Mouse (Mus musculus) heart, adult 2 months (tissue): ENCODE results near the gene Ctnna3. TPM values are rescaled to one million over a fixed set of nuclear protein-coding genes. Genes with fewer than 3 reads are reported as not detected.

Experiments
- DNase-seq, 2 experiments: peaks; one replicate each; pipeline ENCODE4 v3.0.0; 2021
- H3K27ac ChIP-seq: fragments of 200-600 bp; 2 replicates; pipeline ENCODE4 v1.8.1; 2022
- H3K27me3 ChIP-seq: fragments of 200-500 bp; 2 replicates; pipeline ENCODE4 v1.6.1; 2012; ENCODE audit warnings: mild to moderate bottlenecking, low read length, inconsistent platforms, mixed read lengths; ENCODE audit not compliant: control insufficient read depth, insufficient read depth
- H3K36me3 ChIP-seq: fragments of 200-500 bp; 2 replicates; pipeline ENCODE4 v1.6.1; 2012; ENCODE audit warnings: low read length, inconsistent platforms; ENCODE audit not compliant: control insufficient read depth, insufficient read depth
- H3K4me1 ChIP-seq: fragments of 200-500 bp; 2 replicates; pipeline ENCODE4 v1.6.1; 2011; ENCODE audit warnings: low read length; ENCODE audit not compliant: control insufficient read depth, insufficient read depth
- H3K4me3 ChIP-seq: fragments of 200-600 bp; 2 replicates; pipeline ENCODE4 v1.8.1; 2022
- H3K79me2 ChIP-seq: fragments of 200-500 bp; replicated peaks from 2 replicates; pipeline ENCODE4 v1.6.1; 2012; ENCODE audit warnings: mild to moderate bottlenecking, inconsistent platforms, low read length, moderate library complexity, mixed read lengths; ENCODE audit not compliant: control insufficient read depth, insufficient read depth
- H3K9ac ChIP-seq: fragments of 200-500 bp; 2 replicates; pipeline ENCODE4 v1.6.1; 2012; ENCODE audit warnings: low read depth, mild to moderate bottlenecking, control low read depth, inconsistent platforms, low read length, mixed read lengths
- CTCF ChIP-seq: fragments of 200-600 bp; IDR thresholded peaks from 2 replicates; pipeline ENCODE4 v1.8.1; 2022; ENCODE audit warnings: antibody characterized with exemption, mild to moderate bottlenecking, moderate library complexity
- EP300 ChIP-seq: fragments of 200-500 bp; IDR thresholded peaks from 2 replicates; pipeline ENCODE4 v1.6.1; 2011; ENCODE audit warnings: low read depth, low read length, control low read depth; ENCODE audit not compliant: insufficient read depth
- POLR2A ChIP-seq: fragments of 200-500 bp; IDR thresholded peaks from 2 replicates; pipeline ENCODE4 v1.6.1; 2011; ENCODE audit warnings: mild to moderate bottlenecking, low read depth, low read length, control low read depth; ENCODE audit not compliant: insufficient read depth
- WGBS: fragments of 180-500 bp; shearing (Covaris S2); methylation state at CpG from one replicate; pipeline ENCODE4 v1.1.7; 2018; 5-methylcytosine and 5-hydroxymethylcytosine counted together
- intact Hi-C: fragments of 180-260 bp; cut with DNase I; formaldehyde crosslinking; loops from one replicate; pipeline ENCODE4 v1.15.1; 2025
- polyA plus RNA-seq: library from polyadenylated mRNA; depleted of rRNA; stranded (reverse); fragments of >200 nt; gene quantifications from 2 replicates; pipeline ENCODE4 v1.2.3, GENCODE M21; 2012
- total RNA-seq, 2 experiments: library from RNA; stranded (reverse); gene quantifications; 2 replicates each; pipeline ENCODE4 v1.2.3; 2021

Gene Ctnna3
- total and polyA plus RNA-seq, 3 experiments: 6.4 to 54.6 (median 46.9) TPM

DNA sequence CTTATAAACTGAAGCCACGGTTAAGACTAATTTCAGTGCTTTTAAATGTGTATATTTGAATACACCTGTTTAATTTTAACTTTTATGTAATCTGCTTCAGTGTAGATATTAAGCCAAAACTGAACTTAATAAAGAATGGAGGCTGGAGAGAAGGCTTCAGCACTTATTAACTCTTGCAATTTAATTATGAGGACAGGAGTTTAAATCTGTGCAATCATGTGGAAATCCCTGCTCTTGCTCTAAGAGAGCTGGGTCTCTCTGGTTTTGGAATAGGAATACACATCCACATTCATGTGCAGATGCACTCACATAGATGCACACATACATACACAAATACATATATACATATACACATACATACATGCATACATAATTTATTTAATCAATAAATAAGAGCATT, 1468.8 kb downstream of the Ctnna3 start:
- no peak overlapping the region for H3K27ac ChIP-seq
- DNase-seq: no peak
- TF ChIP-seq CTCF (no peak), POLR2A (no peak), EP300 (no peak)
- no peak overlapping the region for H3K4me3 ChIP-seq
- no peaks in the 10 kb centered on the region for H3K4me1 ChIP-seq
- intact Hi-C loops: no loop called here
- H3K79me2 ChIP-seq: no peaks in the 10 kb centered on the region
- WGBS: 81% methylated on average over 1 of the region's 1 CpGs
- no peaks in the 10 kb centered on the region for H3K36me3 ChIP-seq
- H3K9ac ChIP-seq: no peak overlapping the region
- H3K27me3 ChIP-seq: no peaks in the 10 kb centered on the region

DNA sequence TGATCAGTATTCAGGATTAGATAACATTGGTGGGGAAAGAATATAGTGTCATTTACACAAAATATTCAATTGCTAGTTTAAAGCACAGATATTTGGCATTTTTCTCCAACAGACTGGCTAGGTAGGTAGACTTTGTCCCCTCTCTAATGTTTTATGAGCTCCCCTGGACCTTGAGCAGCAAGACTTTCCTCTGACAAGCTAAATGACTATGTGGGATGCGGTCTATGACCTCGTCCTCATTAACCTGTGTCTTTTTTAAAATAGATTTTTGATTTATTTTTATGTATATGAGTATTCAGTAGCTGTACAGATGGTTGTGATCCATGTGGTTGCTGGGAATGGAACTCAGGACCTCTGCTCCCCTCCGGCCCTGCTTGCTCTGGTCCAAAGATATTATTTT, 1471.8 kb downstream of the Ctnna3 start:
- Histone ChIP-seq H3K36me3 (no peaks in the 10 kb centered on the region), H3K27ac (no peak overlapping the region), H3K27me3 (no peaks in the 10 kb centered on the region), H3K4me3 (no peak overlapping the region), H3K79me2 (no peaks in the 10 kb centered on the region), H3K4me1 (no peaks in the 10 kb centered on the region), H3K9ac (no peak overlapping the region)
- 68% methylated on average over 3 of the region's 3 CpGs for WGBS
- DNase-seq: no peak
- intact Hi-C loops: no loop called here
- TF ChIP-seq CTCF (no peak), POLR2A (no peak), EP300 (no peak)

DNA sequence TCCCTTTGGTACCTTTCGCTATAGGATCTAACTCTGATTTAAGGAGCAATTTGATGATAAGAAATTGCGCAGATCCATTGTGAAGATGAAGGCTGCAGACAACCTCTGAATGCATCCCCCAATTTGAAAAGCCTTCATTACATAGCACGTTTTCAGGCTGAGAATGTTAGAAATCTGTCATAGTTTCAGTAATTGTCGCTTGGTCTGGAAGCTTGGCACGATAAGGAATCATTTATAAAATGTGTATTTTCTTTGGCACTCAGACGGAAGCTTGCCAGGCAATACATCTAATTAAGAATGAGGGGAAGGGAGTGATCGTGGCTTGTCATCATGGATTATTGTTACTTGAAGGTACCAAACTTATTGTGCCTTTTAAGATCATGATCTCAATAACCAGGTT, 1511.1 kb downstream of the Ctnna3 start:
- no peaks in the 10 kb centered on the region for H3K36me3 ChIP-seq
- no peaks in the 10 kb centered on the region for H3K4me1 ChIP-seq
- H3K9ac ChIP-seq: no peak overlapping the region
- TF ChIP-seq POLR2A (no peak), EP300 (no peak)
- intact Hi-C loops: no loop called here
- H3K27ac ChIP-seq: no peak overlapping the region
- WGBS: 72% methylated on average over 7 of the region's 7 CpGs
- no peak for DNase-seq
- no peak overlapping the region for H3K4me3 ChIP-seq
- no peaks in the 10 kb centered on the region for H3K27me3 ChIP-seq
- H3K79me2 ChIP-seq: no peaks in the 10 kb centered on the region

DNA sequence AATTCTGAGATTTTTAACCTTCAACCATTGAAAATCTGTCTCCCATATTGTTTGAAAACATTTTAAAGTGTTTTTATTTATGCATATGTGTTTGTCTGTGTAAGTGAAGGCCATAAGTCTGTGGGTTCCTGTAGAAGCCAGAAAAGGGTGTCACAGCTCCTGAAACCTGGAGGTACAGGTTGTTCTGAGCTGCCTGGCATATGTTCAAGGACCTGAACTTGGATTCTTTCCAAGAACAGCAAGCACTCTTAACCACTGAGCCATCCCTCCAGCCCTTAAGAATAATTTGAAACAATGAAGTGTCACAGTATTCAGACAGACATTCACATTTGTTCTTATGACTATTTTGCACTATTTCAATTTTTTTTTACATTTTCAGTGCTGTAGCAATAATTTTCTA, 1528.5 kb downstream of the Ctnna3 start:
- H3K9ac ChIP-seq: no peak overlapping the region
- intact Hi-C loops: no loop called here
- no peak for DNase-seq
- TF ChIP-seq CTCF (no peak), POLR2A (no peak), EP300 (no peak)
- no peaks in the 10 kb centered on the region for H3K36me3 ChIP-seq
- no peaks in the 10 kb centered on the region for H3K4me1 ChIP-seq
- no peak overlapping the region for H3K4me3 ChIP-seq
- H3K79me2 ChIP-seq: no peaks in the 10 kb centered on the region
- H3K27me3 ChIP-seq: no peaks in the 10 kb centered on the region
- H3K27ac ChIP-seq: no peak overlapping the region

DNA sequence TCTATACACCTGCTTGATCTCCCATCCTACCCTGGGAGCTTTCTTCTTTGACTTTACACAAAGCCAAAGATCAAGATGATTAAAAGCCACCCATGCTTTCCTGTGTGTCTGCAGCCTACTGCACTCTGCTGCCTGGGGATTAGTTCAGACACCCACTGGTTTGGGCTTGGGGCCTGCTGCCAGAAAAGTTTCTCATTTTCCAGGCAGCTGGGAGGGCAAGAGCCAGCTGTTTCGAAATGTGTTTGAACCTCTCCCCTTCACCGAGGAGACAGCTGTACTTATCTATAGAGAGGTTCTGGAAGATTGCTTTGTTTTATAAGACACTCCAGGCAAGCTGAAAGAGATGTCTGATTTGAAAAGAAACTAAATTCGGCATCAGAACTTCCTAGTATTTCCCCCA, 1563.0 kb downstream of the Ctnna3 start:
- no peaks in the 10 kb centered on the region for H3K36me3 ChIP-seq
- H3K27ac ChIP-seq: no peak overlapping the region
- DNase-seq: no peak
- H3K9ac ChIP-seq: no peak overlapping the region
- no peaks in the 10 kb centered on the region for H3K27me3 ChIP-seq
- intact Hi-C loops: no loop called here
- no peak for TF ChIP-seq EP300
- TF ChIP-seq CTCF: no peak
- no peak for TF ChIP-seq POLR2A
- H3K4me1 ChIP-seq: no peaks in the 10 kb centered on the region
- no peak overlapping the region for H3K4me3 ChIP-seq
- 36% methylated on average over 3 of the region's 3 CpGs for WGBS
- H3K79me2 ChIP-seq: no peaks in the 10 kb centered on the region

DNA sequence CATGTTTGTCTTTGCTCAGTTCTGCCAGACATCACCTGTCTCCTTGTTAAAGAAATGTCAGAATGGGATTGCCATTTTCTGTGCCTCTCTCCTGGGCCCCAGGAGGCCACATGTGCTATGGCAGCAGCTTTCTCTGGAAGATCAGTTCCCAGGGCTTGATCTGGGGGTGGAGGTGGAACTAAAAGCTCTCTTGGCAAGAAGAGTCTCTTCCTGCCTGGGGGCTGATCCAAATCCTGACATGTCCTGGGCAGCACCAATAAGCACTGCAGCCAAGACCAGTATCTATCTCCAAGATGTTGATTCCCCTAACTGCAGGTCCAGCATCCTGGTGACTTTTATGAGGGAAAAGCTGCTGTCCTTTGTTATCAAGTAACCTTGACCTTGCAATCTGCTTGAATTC, 1583.6 kb downstream of the Ctnna3 start:
- no peak overlapping the region for H3K9ac ChIP-seq
- no peaks in the 10 kb centered on the region for H3K36me3 ChIP-seq
- H3K27me3 ChIP-seq: no peaks in the 10 kb centered on the region
- DNase-seq: no peak
- H3K79me2 ChIP-seq: no peaks in the 10 kb centered on the region
- no peak overlapping the region for H3K4me3 ChIP-seq
- TF ChIP-seq EP300 (no peak), CTCF (no peak), POLR2A (no peak)
- H3K4me1 ChIP-seq: no peaks in the 10 kb centered on the region
- H3K27ac ChIP-seq: no peak overlapping the region
- intact Hi-C loops: no loop called here
